Mouse (Mus musculus): ENCODE data around the gene Mgst2. TPM values are rescaled to one million over a fixed set of nuclear protein-coding genes. Genes with fewer than 3 reads are reported as not detected.

Mgst2 gene
- 3.0 and 3.4 TPM in 2 replicates for polyA plus RNA-seq (2012; ENCODE audit: low replicate concordance)

DNA sequence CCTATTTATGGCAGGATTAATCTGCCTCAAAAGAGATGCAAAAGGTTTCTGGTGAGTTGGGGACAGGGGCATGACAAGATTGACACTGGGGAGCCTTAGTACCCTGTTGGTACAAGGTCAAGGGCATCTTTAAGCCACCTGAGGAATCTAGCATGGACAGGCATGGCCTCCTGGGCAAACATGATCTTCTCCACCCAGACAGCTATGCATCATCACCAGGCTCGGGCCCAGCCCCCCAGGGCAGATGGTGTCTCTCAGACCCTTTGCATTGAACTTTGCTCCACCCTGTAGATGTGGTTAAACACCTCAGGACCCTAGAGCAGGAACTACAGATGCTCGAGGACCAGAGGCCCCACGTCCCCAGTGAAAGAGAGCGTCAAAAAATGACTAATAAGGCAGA is at the start of gene Mgst2:
Gene Mgst2 (plus strand): TSS at position 301 of the 400 bp plus-strand sequence.

Other genes with a start within 250 kb of the Mgst2 start
- gene Naa15, start 245.2 kb upstream of the Mgst2 start, polyA plus RNA-seq (2012; ENCODE audit: low replicate concordance): 8.0 and 8.6 TPM in 2 replicates
- 14.2 and 17.7 TPM in 2 replicates for gene Rab33b, start 176.4 kb upstream of the Mgst2 start, polyA plus RNA-seq (2012; ENCODE audit: low replicate concordance)
- gene Setd7, start 99.5 kb upstream of the Mgst2 start, polyA plus RNA-seq (2012; ENCODE audit: low replicate concordance): 6.8 and 10.1 TPM in 2 replicates

Measured in hematopoietic multipotent progenitor cell, adult 10-12 weeks (in vitro differentiated cells).